Mouse (Mus musculus): ENCODE data around the gene Ncor2. TPM values are rescaled to one million over a fixed set of nuclear protein-coding genes. Genes with fewer than 3 reads are reported as not detected.

The Ncor2 gene
- total and polyA plus RNA-seq, 3 experiments, result 5.0 to 46.8 TPM; not detected in 1

DNA sequence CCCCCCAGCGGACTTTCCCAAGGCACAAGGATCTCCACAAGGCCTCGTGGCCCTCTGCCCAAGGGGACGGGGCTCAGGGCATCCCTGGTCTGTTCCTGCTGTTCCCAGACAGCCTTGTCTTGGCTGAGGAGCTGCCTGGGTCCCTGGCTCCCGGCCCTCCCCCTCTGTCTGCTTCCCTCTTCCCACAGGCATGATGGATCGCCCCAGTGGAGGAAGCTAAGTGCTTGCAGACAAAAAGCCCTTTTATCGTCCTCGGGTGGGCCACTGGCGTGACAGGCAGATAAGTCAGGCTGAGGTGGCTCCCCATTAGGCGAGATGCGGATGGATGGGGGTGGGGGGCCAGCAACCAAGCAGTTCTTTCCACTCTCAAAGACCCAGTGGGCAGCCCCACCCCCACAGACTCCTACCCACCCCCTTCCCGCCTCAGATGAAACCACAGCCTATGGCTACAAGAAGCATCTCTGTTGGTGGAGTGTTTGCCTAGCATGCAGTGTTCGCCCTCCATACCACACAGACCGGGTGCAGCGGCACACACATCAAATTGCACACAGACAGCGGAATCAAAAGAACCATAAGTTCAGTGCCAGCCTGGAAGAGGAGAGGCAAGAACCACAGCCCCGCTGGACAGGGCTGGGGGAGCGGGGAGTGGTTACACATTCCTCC is 27.0 kb downstream of the Ncor2 start:
- Histone ChIP-seq H3K27ac (ENCODE audit: control insufficient read depth, low read depth, low read length) (no peak overlapping the region), H3K9ac (ENCODE audit: control insufficient read depth, low read depth, low read length, poor library complexity, severe bottlenecking) (no peak overlapping the region), H3K27me3 (ENCODE audit: control insufficient read depth in 1 of 2, insufficient read depth in 2 of 2, low read length in 2 of 2) (no peaks in the 10 kb centered on the region), H3K4me3 (ENCODE audit: control insufficient read depth in 1 of 2, insufficient read depth in 1 of 2, low read depth in 2 of 2, low read length in 2 of 2) (no peak overlapping the region), H3K9me3 (replicated peaks; ENCODE audit: insufficient read depth, low read length) (no peaks in the 10 kb centered on the region), H3K4me1 (ENCODE audit: control insufficient read depth in 1 of 2, insufficient read depth in 2 of 2, low read length in 2 of 2) (peaks cover 22 to 31% of the 10 kb centered on the region in 2 experiments), H3K79me2 (ENCODE audit: control insufficient read depth, insufficient read depth, low read length, poor library complexity) (peaks cover 27% of the 10 kb centered on the region), H3K36me3 (ENCODE audit: control insufficient read depth in 1 of 2, insufficient read depth in 2 of 2, low read length in 2 of 2) (peaks cover 0 to 24% of the 10 kb centered on the region in 2 experiments; a peak in 2 of 4 replicates)
- DNase-seq (ENCODE audit: low read depth, low spot score), result no peak
- no peak for TF ChIP-seq ZNF384 (IDR thresholded peaks at IDR 0.05; ENCODE audit: low read depth, low read length)
- TF ChIP-seq POLR2AphosphoS2 (IDR thresholded peaks at IDR 0.05; ENCODE audit: low read length), result no peak
- TF ChIP-seq RAD21 (IDR thresholded peaks at IDR 0.05; ENCODE audit: low read depth, low read length), result no peak
- TF ChIP-seq USF1 (IDR thresholded peaks at IDR 0.05; ENCODE audit: low read depth, low read length), result no peak
- TF ChIP-seq MYB (IDR thresholded peaks at IDR 0.05; ENCODE audit: low read depth, low read length), result no peak
- no peak for TF ChIP-seq SIN3A (IDR thresholded peaks at IDR 0.05; ENCODE audit: low read length)
- TF ChIP-seq HCFC1 (IDR thresholded peaks at IDR 0.05; ENCODE audit: low read depth, low read length), result no peak
- TF ChIP-seq CHD1 (IDR thresholded peaks at IDR 0.05; ENCODE audit: low read depth, low read length), result no peak
- no peak for TF ChIP-seq GATA1 (IDR thresholded peaks at IDR 0.05; ENCODE audit: low read depth, low read length)
- no peak for TF ChIP-seq JUND (IDR thresholded peaks at IDR 0.05; ENCODE audit: low read depth, low read length)
- TF ChIP-seq BHLHE40 (IDR thresholded peaks at IDR 0.05; ENCODE audit: borderline replicate concordance, low read depth, low read length), result no peak

DNA sequence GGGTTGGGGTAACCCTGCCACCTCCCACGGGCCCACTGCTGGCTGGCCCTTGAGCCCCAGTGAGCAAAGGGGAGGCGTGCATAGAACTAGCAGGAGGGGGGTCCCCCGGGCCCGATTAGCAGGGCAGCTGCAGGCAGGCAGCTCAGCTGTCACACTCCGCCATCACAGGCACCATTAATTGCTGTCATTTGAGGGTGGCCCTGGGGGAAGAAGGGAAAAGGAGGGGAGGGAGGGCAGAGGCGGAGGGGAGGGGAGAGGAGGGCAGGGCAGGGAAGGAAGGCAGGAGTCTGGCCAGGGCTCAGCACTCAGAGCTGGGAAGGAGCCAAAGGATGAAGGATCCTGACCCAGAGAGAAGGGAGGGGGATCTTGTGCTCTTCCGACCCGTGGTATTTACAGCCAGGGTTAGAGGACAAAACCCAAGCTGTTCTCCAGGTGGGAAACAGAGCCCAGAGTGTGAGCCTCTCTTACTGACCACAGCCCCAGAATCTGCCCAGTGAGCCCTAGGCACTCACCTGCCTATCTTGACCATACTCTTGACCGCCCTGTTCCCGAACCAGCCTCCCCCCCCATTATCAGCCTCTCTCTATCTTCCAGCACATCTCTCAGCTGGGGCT is 28.0 kb downstream of the Ncor2 start:
- Histone ChIP-seq H3K4me1 (ENCODE audit: control insufficient read depth in 1 of 2, insufficient read depth in 2 of 2, low read length in 2 of 2) (peaks cover 20 to 26% of the 10 kb centered on the region in 2 experiments), H3K9me3 (replicated peaks; ENCODE audit: insufficient read depth, low read length) (no peaks in the 10 kb centered on the region)

DNA sequence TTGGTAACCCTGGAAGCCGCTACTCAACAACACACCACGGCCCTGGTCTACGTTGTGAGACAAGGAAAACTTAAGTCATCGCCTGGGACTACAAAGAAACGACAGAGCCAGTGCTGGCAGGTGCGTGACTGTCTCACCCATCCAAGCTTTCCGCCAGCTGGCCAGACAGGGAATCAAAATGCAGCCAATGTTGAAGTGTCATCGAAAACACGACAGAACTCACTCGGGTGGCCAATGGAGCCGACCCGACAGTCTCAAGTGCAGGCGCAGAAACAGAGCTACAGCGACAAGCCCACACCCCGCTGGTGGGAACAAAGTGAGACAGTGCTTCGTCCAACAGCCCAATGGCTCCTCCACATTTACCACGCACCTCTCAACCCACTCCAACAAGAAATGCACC is 29.9 kb downstream of the Ncor2 start:
- Histone ChIP-seq H3K4me3 (ENCODE audit: control insufficient read depth in 1 of 2, insufficient read depth in 1 of 2, low read depth in 2 of 2, low read length in 2 of 2) (no peak overlapping the region), H3K27me3 (ENCODE audit: control insufficient read depth in 1 of 2, insufficient read depth in 2 of 2, low read length in 2 of 2) (no peaks in the 10 kb centered on the region), H3K27ac (ENCODE audit: control insufficient read depth, low read depth, low read length) (no peak overlapping the region), H3K79me2 (ENCODE audit: control insufficient read depth, insufficient read depth, low read length, poor library complexity) (peaks cover 21% of the 10 kb centered on the region), H3K4me1 (ENCODE audit: control insufficient read depth in 1 of 2, insufficient read depth in 2 of 2, low read length in 2 of 2) (peaks cover 20 to 26% of the 10 kb centered on the region in 2 experiments), H3K9ac (ENCODE audit: control insufficient read depth, low read depth, low read length, poor library complexity, severe bottlenecking) (no peak overlapping the region), H3K36me3 (ENCODE audit: control insufficient read depth in 1 of 2, insufficient read depth in 2 of 2, low read length in 2 of 2) (peaks cover 0 to 22% of the 10 kb centered on the region in 2 experiments; a peak in 2 of 4 replicates), H3K9me3 (replicated peaks; ENCODE audit: insufficient read depth, low read length) (no peaks in the 10 kb centered on the region)
- no peak for DNase-seq (ENCODE audit: low read depth, low spot score)
- TF ChIP-seq NELFE (IDR thresholded peaks at IDR 0.05; ENCODE audit: low read depth, low read length), result no peak
- TF ChIP-seq BHLHE40 (IDR thresholded peaks at IDR 0.05; ENCODE audit: borderline replicate concordance, low read depth, low read length), result no peak
- TF ChIP-seq ZC3H11A (IDR thresholded peaks at IDR 0.05; ENCODE audit: low read depth, low read length), result no peak
- TF ChIP-seq MXI1 (IDR thresholded peaks at IDR 0.05; ENCODE audit: low read depth, low read length), result no peak
- no peak for TF ChIP-seq EP300 (IDR thresholded peaks at IDR 0.05; ENCODE audit: low read depth in 1 of 2, low read length in 2 of 2)
- no peak for TF ChIP-seq USF1 (IDR thresholded peaks at IDR 0.05; ENCODE audit: low read depth, low read length)
- no peak for TF ChIP-seq ZKSCAN1 (IDR thresholded peaks at IDR 0.05; ENCODE audit: low read depth, low read length)
- no peak for TF ChIP-seq MYC (IDR thresholded peaks at IDR 0.05; ENCODE audit: low read depth, low read length)
- TF ChIP-seq ZNF384 (IDR thresholded peaks at IDR 0.05; ENCODE audit: low read depth, low read length), result no peak
- TF ChIP-seq GABPA (IDR thresholded peaks at IDR 0.05; ENCODE audit: low read depth, low read length), result no peak
- no peak for TF ChIP-seq MEF2A (IDR thresholded peaks at IDR 0.05; ENCODE audit: extremely low read depth, insufficient replicate concordance, low read depth, low read length, poor library complexity, severe bottlenecking)
- TF ChIP-seq POLR2AphosphoS2 (IDR thresholded peaks at IDR 0.05; ENCODE audit: low read length), result no peak
- TF ChIP-seq UBTF (IDR thresholded peaks at IDR 0.05; ENCODE audit: borderline replicate concordance, insufficient read depth, low read depth, low read length), result no peak
- no peak for TF ChIP-seq GATA1 (IDR thresholded peaks at IDR 0.05; ENCODE audit: low read depth, low read length)
- no peak for TF ChIP-seq KAT2A (conservative IDR thresholded peaks at IDR 0.05; ENCODE audit: low read depth, low read length)
- TF ChIP-seq SIN3A (IDR thresholded peaks at IDR 0.05; ENCODE audit: low read length), result no peak

More for the DNA sequence above, 28.0 kb downstream of the Ncor2 start:
- no peak for DNase-seq (ENCODE audit: low read depth, low spot score)
- H3K27me3 ChIP-seq (ENCODE audit: control insufficient read depth in 1 of 2, insufficient read depth in 2 of 2, low read length in 2 of 2), result no peaks in the 10 kb centered on the region
- no peak overlapping the region for H3K9ac ChIP-seq (ENCODE audit: control insufficient read depth, low read depth, low read length, poor library complexity, severe bottlenecking)
- TF ChIP-seq TBP (IDR thresholded peaks at IDR 0.05; ENCODE audit: low read depth, low read length) (no peak), USF1 (IDR thresholded peaks at IDR 0.05; ENCODE audit: low read depth, low read length) (no peak), SMC3 (IDR thresholded peaks at IDR 0.05; ENCODE audit: low read depth, low read length) (no peak), EP300 (IDR thresholded peaks at IDR 0.05; ENCODE audit: low read depth in 1 of 2, low read length in 2 of 2) (no peak), ELF1 (IDR thresholded peaks at IDR 0.05; ENCODE audit: low read depth, low read length) (no peak), NELFE (IDR thresholded peaks at IDR 0.05; ENCODE audit: low read depth, low read length) (no peak)
- H3K36me3 ChIP-seq (ENCODE audit: control insufficient read depth in 1 of 2, insufficient read depth in 2 of 2, low read length in 2 of 2), result peaks cover 0 to 22% of the 10 kb centered on the region in 2 experiments; a peak in 2 of 4 replicates
- no peak overlapping the region for H3K27ac ChIP-seq (ENCODE audit: control insufficient read depth, low read depth, low read length)
- no peak overlapping the region for H3K4me3 ChIP-seq (ENCODE audit: control insufficient read depth in 1 of 2, insufficient read depth in 1 of 2, low read depth in 2 of 2, low read length in 2 of 2)
- peaks cover 25% of the 10 kb centered on the region for H3K79me2 ChIP-seq (ENCODE audit: control insufficient read depth, insufficient read depth, low read length, poor library complexity)
